Mouse (Mus musculus): ENCODE measurements around the gene Ctcf.

Ctcf gene

DNA sequence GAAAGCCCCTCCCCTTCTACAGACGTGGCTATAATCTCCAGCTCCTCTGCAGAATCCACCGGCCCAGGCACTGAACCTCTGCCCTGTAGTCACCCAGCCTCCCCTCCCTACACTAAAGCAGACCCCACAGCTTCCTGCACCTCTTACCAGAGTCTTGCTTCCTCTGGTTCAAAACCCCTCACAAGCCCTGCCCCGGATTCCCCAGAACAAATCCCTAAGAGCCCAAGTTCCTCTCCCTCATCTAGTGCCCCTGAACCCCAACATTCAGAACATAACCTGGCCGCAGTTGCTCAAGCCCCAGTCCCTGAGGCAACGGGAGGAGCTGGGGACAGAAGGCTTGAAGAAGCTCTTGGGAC, 18.1 kb upstream of the Ctcf start:
- peak; percentile 24 for DNase-seq

- DNase-seq, result peak; percentile 13
Measured at GRCm38 (mm10) chr8:105618892-105619591, 17.3 kb upstream of the Ctcf start.

DNA sequence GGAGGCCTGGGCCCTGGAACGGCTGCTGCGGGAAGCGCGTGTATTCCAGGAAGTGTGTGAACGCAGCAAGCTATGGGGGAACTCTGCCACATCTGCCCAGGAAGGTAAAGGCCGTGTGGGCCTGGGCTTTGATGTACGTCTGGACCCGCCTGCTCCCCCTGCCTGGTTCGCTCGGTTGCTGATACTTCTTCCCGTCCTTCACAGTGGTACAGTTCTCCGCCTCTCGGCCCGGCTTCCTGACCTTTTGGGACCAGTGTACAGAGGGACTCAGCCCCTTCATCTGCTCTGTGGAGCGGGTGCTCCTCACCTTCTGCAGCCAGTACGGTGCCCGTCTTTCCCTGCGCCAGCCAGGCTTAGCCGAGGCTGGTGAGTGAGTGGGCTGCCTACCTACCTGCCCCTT, 16.2 kb upstream of the Ctcf start:
- DNase-seq, result peak; percentile 27

- peak; percentile 37 for DNase-seq
Measured at GRCm38 (mm10) chr8:105620946-105621720, 15.2 kb upstream of the Ctcf start.

DNA sequence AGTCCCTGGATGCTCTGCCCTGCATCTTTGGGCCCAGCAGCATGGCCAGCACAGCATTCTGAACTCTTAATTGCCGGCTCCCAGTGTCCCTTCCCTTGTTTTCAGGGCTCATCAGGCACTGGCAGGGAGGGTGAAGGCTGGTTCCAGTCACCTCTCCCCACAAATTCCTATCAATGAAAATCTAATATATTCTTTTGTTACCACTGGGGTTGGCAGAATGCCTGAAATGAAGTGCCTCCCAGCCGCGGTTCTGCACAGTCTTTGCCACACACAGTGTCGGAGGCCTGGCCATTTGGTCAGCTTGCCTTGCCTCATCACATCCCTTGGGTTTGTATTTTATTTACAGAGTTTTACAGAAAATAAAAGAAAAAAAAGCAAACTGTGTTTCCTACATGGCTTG, 14.5 kb upstream of the Ctcf start:
- DNase-seq, result no peak

- DNase-seq, result peak; percentile 98
Measured at GRCm38 (mm10) chr8:105622421-105622920, 13.9 kb upstream of the Ctcf start.

- DNase-seq, result peak; percentile 93
Measured at GRCm38 (mm10) chr8:105623118-105623517, 13.2 kb upstream of the Ctcf start.

GRCm38 (mm10) chr8:105623679-105624245, 12.6 kb upstream of the Ctcf start:
- peak; percentile 49 for DNase-seq

- DNase-seq, result peak; percentile 78
Measured at GRCm38 (mm10) chr8:105624401-105624800, 12.0 kb upstream of the Ctcf start.

GRCm38 (mm10) chr8:105624831-105625230, 11.5 kb upstream of the Ctcf start:
- DNase-seq, result peak; percentile 52

GRCm38 (mm10) chr8:105626086-105626485, 10.3 kb upstream of the Ctcf start:
- DNase-seq, result no peak

- DNase-seq, result no peak
Measured at GRCm38 (mm10) chr8:105629337-105629736, 7.0 kb upstream of the Ctcf start.

DNA sequence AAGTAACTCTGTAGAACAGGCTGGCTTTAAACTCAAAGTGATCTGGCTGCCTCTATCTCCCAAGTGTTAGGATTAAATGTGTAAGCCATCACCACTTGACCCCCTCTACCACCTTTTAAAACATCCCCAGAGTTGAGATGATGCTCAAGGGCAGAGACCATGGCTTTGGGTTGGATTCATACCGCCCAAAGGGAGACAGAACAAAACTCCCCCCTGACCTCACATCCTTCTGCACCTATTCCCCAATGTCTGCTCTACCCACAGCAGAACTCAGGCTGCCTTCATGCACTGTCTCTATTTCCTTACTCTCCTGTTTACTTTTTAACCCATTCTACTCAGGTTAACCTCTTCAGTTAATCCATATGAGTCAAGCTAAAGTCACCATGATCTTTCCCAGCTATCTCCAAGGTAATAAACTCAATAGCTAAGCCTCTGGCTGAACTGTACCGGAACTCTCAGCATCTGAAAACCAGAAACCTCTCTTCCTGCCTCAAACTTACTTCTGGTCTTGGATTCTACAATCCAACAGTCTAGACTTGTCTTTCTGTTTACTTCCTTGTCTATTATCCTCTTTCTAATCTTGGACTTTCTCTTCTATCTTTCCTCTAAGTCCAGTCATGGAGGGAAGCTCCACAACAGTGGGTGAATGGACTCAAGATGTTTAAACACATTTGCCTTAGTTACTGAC, 1.5 kb upstream of the Ctcf start:
- peak; percentile 43 for DNase-seq

- DNase-seq, result peak; percentile 45
Measured at GRCm38 (mm10) chr8:105635481-105635880, 887 bp upstream of the Ctcf start.

DNA sequence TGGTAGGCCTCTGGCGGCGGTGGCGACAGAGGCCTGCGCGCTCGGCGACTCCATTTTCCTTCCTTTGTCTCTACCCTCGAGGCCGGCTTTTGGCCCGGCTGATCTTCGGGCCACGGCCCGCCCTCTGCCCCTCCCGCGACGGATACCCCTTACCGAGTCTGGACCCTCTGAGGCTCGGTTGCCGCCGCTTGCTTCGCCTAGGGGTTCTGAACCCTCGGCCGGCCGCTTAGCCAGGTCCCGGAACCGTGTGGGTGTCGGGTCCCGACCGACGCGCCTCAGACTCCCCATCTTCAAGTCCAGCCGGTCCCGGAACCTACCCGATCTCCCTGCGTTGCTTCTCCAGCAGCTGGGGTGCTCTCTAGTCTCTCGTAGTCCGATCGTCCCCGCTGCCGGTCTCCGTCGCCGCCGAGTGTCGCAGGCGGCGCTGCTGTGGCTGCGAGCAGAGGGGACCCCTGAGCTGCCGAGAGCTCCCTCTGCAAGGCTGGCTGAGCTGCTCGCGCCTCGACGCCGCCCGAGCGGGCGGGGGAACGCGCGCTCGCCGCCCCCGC, 669 bp downstream of the Ctcf start, which contains the start of gene Agrp:
Agrp (minus strand) TSS at position 431 of the 548 bp plus-strand sequence.
- peak; percentile 80 for DNase-seq

DNA sequence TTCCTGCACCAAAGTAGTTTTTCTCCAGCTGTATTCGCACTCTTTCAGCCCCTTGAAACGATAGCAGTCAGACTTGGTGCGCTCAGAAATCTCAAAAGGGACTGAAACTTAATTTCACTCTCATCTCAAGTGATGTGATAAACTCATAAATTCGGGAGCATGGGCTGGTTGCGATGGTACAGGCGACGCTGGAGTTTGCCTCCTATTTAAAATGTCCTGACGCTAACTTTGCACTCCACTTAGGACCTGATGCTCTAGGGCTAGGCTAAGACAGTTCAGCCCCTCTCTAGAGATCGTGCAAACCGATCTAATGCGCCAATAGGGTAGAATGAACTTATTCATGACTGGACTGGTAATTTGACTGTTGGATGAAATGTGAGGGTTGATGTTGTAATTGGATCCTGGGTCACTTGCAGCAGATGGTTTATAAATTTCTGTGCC, 1.3 kb downstream of the Ctcf start:
- DNase-seq, result peak; percentile 41

- peak; percentile 48 for DNase-seq
Measured at GRCm38 (mm10) chr8:105638510-105638909, 2.1 kb downstream of the Ctcf start.

DNA sequence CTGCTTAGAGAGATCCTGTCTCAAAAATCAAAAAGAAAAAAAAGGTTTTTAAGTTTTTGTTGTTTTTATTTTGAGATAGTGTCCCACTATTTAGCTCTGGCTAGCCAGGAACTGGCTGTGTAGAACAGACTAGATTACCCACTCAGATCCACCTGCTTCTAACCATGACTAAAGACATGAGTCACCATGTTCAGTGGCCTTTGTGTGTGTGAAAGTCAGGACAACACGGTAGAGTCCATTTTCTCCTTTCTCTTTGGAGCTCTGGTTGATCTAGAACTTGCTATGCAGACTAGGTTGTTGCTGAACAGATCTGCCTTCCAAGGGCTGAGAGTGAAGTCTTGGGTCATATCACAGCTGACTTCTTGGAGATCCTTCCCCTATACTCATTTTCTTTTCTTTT, 3.5 kb downstream of the Ctcf start:
- peak; percentile 5 for DNase-seq

DNA sequence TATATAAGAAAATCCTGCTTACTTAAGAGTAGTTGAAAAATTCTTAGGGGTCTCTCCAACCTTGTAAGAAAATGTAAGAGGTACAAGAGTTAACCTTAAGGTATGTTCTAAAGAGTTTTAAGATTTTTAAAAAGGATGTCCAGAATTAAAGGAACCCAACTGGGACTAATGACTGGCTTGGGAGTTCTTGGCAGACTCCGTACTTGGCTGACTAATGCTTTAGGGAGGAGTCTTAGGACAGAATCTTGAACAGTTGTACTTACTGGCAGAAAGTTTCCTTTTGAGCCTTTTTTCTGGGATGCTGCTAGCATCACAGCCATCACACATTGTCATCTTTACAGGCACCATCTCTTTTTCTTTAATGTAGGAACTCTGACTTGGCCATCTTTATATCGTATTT, 4.1 kb downstream of the Ctcf start:
- DNase-seq, result no peak

GRCm38 (mm10) chr8:105645205-105645604, 8.8 kb downstream of the Ctcf start:
- no peak for DNase-seq

GRCm38 (mm10) chr8:105648929-105649328, 12.6 kb downstream of the Ctcf start:
- DNase-seq, result no peak

- no peak for DNase-seq
Measured at GRCm38 (mm10) chr8:105657641-105658040, 21.3 kb downstream of the Ctcf start.

GRCm38 (mm10) chr8:105661167-105661566, 24.8 kb downstream of the Ctcf start:
- peak; percentile 61 for DNase-seq

Data from thymus, postnatal 14 days (tissue).